Mouse (Mus musculus) spleen, adult 12 weeks (tissue): Measurements from ENCODE around the gene Kxd1.

Source experiments
- DNase-seq: peaks from one replicate; pipeline ENCODE4 v3.0.0; 2022; ENCODE audit warnings: low spot score

Kxd1 gene

GRCm38 (mm10) chr8:70493692-70494415 lies 33.9 kb downstream of the Kxd1 start:
- no peak for DNase-seq

- no peak for DNase-seq
These were observed 34.8 kb downstream of the Kxd1 start, which contains the start of gene Crlf1 for GRCm38 (mm10) chr8:70492664-70493640. Crlf1 (plus strand) TSS chr8:70493158.

- no peak for DNase-seq
These were observed 36.8 kb downstream of the Kxd1 start for GRCm38 (mm10) chr8:70490880-70491495.

GRCm38 (mm10) chr8:70490061-70490879 lies 37.5 kb downstream of the Kxd1 start:
- DNase-seq: no peak

GRCm38 (mm10) chr8:70489576-70489975 lies 38.2 kb downstream of the Kxd1 start:
- DNase-seq: no peak

GRCm38 (mm10) chr8:70488931-70489470 lies 38.8 kb downstream of the Kxd1 start:
- no peak for DNase-seq

- DNase-seq: no peak
These were observed 39.6 kb downstream of the Kxd1 start for GRCm38 (mm10) chr8:70487993-70488796.

- DNase-seq: no peak
These were observed 40.7 kb downstream of the Kxd1 start, which contains the start of gene Tmem59l for GRCm38 (mm10) chr8:70486941-70487520. Tmem59l (minus strand) TSS chr8:70487358.

GRCm38 (mm10) chr8:70486191-70486681 lies 41.5 kb downstream of the Kxd1 start:
- DNase-seq: no peak

- DNase-seq: no peak
These were observed 44.8 kb downstream of the Kxd1 start for GRCm38 (mm10) chr8:70482943-70483342.

GRCm38 (mm10) chr8:70481908-70482307 lies 45.8 kb downstream of the Kxd1 start:
- no peak for DNase-seq

GRCm38 (mm10) chr8:70477269-70477982 lies 50.3 kb downstream of the Kxd1 start:
- no peak for DNase-seq

- peak; percentile 98 for DNase-seq
These were observed 51.2 kb downstream of the Kxd1 start, which contains the start of gene Klhl26 for GRCm38 (mm10) chr8:70476333-70477268. Klhl26 (minus strand) TSS chr8:70476968.

GRCm38 (mm10) chr8:70471856-70472255 lies 55.9 kb downstream of the Kxd1 start:
- DNase-seq: no peak

GRCm38 (mm10) chr8:70469938-70470337 lies 57.8 kb downstream of the Kxd1 start:
- DNase-seq: no peak

- DNase-seq: no peak
These were observed 58.4 kb downstream of the Kxd1 start for GRCm38 (mm10) chr8:70469295-70469916.

GRCm38 (mm10) chr8:70468733-70469132 lies 59.0 kb downstream of the Kxd1 start:
- no peak for DNase-seq
